Mouse (Mus musculus) layer of hippocampus, adult 8-10 months (tissue): Measurements from ENCODE around the gene Pgm1. TPM values are rescaled to one million over a fixed set of nuclear protein-coding genes. Genes with fewer than 3 reads are reported as not detected.

Experiments used
- DNase-seq, 2 experiments: peaks; one replicate each; pipeline ENCODE4 v3.0.0; 2022; ENCODE audit warnings: low spot score in 2 of 2
- total RNA-seq, 4 experiments: library from RNA; stranded (reverse); gene quantifications; 2 replicates each; pipeline ENCODE4 v1.2.4; 2022

The Pgm1 gene
- total RNA-seq, 4 experiments from 2014 or later = 61.5 to 70.0 (median 67.4) TPM

- no peak for DNase-seq
These were observed 28.0 kb downstream of the Pgm1 start for GRCm38 (mm10) chr4:99957186-99957585.

- DNase-seq = no peak
These were observed 29.0 kb downstream of the Pgm1 start for GRCm38 (mm10) chr4:99958084-99958815.

GRCm38 (mm10) chr4:99959308-99959707 is 30.1 kb downstream of the Pgm1 start:
- no peak for DNase-seq

- no peak for DNase-seq
These were observed 37.3 kb downstream of the Pgm1 start for GRCm38 (mm10) chr4:99966555-99966954.

GRCm38 (mm10) chr4:99969328-99969727 is 40.1 kb downstream of the Pgm1 start:
- no peak for DNase-seq

- DNase-seq = no peak
These were observed 40.9 kb downstream of the Pgm1 start for GRCm38 (mm10) chr4:99970097-99970496.

- DNase-seq = no peak
These were observed 43.7 kb downstream of the Pgm1 start for GRCm38 (mm10) chr4:99972886-99973285.

- DNase-seq = no peak
These were observed 44.7 kb downstream of the Pgm1 start for GRCm38 (mm10) chr4:99973931-99974330.

- no peak for DNase-seq
These were observed 45.2 kb downstream of the Pgm1 start for GRCm38 (mm10) chr4:99974375-99974774.

GRCm38 (mm10) chr4:99979326-99979725 is 50.1 kb downstream of the Pgm1 start:
- DNase-seq = no peak

- no peak for DNase-seq
These were observed 52.0 kb downstream of the Pgm1 start for GRCm38 (mm10) chr4:99981216-99981615.

- DNase-seq = no peak
These were observed 54.6 kb downstream of the Pgm1 start for GRCm38 (mm10) chr4:99983652-99984368.

GRCm38 (mm10) chr4:99984369-99984752 is 55.1 kb downstream of the Pgm1 start:
- no peak for DNase-seq

GRCm38 (mm10) chr4:99985086-99985485 is 55.9 kb downstream of the Pgm1 start:
- no peak for DNase-seq

GRCm38 (mm10) chr4:99985631-99986030 is 56.4 kb downstream of the Pgm1 start:
- DNase-seq = no peak

GRCm38 (mm10) chr4:99986609-99987008 is 57.4 kb downstream of the Pgm1 start:
- no peak for DNase-seq

GRCm38 (mm10) chr4:99988771-99989170 is 59.6 kb downstream of the Pgm1 start:
- DNase-seq = no peak

- DNase-seq = no peak
These were observed 71.8 kb downstream of the Pgm1 start for GRCm38 (mm10) chr4:100000971-100001370.

- no peak for DNase-seq
These were observed 72.6 kb downstream of the Pgm1 start for GRCm38 (mm10) chr4:100001806-100002205.

- no peak for DNase-seq
These were observed 78.5 kb downstream of the Pgm1 start for GRCm38 (mm10) chr4:100007721-100008120.

- peak; percentile 47 to 66 for DNase-seq
These were observed 79.3 kb downstream of the Pgm1 start for GRCm38 (mm10) chr4:100008371-100009090.

- no peak for DNase-seq
These were observed 80.0 kb downstream of the Pgm1 start for GRCm38 (mm10) chr4:100009211-100009678.
